Mouse (Mus musculus): ENCODE data around the gene Dnlz.
A peak's percentile ranks its signal among the peaks of the same experiment; 100 is the strongest.

The Dnlz gene

DNA sequence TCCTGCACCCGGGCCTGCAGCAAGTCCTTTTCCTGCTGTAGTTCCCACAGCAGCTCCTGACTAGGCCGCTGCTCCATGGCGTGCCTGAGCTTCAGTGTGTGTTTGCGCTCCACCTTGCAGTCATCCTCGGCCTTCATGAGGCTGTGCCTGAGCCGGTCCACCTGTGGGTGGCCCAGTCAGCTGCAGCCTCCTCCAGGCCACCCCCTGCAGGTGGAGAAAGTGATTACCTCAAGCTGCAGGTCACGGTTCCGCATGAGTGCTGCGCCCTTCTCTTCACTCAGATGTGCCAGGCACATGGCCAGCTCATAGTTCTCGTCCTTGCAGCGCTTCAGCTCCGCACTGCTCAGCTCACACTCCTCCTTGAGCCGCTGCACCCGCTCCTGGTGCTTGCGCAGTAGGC is 5.6 kb upstream of the Dnlz start:
- DNase-seq (ENCODE audit: low read depth, low spot score): no peak

DNA sequence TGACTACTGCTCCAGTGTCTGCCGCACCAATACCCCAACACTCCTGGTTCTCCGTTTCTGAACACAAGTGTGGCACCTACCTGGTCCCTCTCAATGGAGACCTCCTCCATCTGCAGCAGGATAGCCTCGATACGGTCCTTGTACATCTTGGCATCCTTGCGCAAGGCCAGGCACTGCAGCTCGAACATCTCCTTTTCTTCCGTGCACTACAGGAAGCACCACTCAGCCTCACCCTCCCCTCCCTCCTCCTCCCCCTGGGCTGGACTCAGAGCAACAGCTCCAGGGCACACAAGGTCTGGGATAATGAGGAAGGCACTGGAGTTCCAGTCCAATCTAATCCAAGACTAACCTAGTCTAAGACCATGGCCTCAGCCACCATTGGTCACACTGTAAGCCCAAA is 4.8 kb upstream of the Dnlz start:
- no peak for DNase-seq (ENCODE audit: low read depth, low spot score)

DNA sequence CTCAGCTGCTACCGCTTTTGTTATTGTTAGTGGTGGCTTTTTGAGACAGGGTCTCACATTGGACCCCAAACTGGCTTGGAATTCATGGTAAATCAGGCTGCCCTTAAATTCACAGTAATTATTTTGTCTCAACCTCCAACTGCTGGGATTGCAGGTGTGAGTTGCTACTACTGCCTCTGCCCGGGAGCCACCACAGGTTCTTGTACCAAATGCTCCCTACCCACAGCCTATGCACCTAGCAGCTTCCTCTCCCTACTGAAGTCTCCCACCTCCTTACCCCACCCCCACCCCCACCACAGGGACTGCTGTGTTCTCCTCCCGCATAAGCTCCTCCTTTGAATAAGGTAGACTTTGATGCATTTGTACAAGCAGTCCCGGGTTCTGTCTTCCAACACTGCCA is 4.3 kb upstream of the Dnlz start:
- no peak for DNase-seq (ENCODE audit: low read depth, low spot score)

DNA sequence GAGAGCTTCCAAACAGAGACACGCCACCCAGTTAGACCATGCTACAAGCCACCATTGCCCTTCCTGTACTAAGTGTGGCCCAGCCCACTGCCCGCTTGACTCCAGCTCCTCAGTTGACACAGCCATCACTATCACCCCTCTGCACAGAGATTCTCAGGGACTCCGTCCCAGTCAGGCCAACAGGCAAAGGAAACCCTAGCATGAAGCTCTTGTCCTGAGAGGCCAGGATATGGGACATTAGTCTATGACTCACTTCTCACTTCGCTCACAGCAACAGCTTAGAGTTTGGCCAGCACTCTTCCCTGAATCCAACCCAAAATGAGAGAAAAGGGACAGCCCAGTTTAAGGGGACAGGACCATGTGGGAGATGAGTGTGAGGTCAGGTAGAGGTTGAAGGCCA is 2.5 kb upstream of the Dnlz start:
- DNase-seq (ENCODE audit: low read depth, low spot score): no peak

DNA sequence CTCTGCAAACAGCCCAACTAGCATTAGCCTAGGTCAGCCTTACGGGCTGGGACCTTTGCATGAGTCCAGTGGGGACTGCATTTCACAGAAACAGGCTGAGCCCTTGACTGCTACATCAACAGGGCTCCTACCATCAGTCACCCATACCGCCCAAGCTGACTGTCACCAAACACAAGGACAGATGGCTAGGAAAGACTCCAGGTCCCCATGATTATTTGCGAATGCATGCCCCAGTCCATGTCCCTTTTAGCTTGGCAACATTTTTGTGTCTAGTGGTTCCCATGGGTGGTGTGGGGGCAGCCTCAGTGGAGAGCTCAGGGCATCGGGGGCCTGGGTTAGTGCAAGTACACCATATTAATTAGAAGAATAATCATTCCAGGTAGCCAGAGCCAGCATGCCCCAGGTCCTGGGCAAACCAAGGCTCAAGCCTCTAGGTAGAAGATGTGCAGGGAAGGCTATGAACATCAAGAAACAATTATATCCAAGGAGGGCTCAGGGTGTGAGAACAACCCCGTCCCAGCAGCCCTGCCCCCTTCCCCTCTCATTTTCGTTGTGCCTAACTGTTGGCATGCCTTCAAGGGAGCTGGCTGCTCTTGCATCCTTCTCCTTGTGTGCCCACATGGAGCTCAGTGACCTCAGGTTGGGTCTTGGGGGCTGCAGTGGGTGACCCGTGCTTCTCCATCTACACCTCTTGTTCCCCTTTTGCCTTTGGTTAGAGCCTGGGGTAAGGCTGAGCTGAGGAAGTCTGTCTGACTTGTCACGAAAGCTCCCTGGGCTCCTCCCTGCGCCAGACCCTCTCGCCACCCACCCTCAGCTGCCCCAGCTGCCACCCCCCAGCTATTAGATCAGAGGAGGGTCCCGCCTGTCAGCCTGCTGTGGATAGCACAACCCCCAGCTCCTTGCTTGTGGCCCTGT is 1.4 kb upstream of the Dnlz start:
- no peak for DNase-seq (ENCODE audit: low read depth, low spot score)

DNA sequence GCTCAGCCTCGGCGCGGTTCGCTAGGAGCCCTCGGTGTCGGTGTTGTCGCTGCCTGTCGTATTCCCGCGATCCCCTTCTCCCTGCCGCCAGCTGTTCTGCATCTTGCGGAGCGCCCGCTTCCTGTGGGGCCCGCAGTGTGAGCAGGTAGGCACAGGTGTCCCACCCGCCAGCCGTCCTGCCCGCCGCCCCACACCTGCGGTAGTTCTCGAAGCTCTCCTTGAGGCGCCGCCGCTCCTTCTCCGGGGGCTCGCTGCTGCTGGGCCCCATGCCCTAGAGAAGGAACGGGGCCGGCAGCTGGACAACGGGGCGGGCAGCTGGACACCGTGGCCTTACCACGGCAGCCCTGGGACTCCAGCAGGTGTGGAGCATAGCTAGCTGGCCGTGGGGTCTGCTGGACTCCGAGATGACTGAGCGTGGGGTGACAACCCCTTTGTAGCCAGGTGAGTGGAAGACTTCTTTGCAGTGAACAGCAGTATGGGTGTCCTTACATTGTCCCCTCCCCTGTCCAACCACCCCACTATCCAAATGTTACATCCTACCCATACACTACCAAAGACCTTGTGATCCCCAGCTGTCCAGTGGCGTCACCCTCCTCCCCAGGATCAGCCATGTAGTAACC is 491 bp upstream of the Dnlz start:
- no peak for DNase-seq (ENCODE audit: low read depth, low spot score)

DNA sequence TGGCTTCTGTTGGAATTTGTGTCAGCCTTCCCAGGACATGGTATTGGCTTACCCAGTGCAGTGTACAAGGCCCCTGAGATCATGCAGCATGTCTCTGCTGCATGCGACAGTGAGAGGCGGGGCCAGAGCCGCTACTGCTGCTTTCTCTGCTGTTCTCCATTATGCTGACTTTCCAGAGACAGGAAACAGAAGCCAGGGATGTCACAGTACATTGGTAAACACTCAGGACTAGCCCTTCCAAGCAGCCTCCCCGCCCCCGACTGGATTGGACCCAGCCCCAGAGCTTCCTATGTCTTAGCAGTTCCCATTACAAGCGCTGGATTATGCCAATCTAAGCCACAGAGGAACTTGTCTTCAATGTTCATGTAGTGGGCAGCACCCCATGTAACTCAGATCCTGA is 3.7 kb downstream of the Dnlz start:
- no peak for DNase-seq (ENCODE audit: low read depth, low spot score)

DNA sequence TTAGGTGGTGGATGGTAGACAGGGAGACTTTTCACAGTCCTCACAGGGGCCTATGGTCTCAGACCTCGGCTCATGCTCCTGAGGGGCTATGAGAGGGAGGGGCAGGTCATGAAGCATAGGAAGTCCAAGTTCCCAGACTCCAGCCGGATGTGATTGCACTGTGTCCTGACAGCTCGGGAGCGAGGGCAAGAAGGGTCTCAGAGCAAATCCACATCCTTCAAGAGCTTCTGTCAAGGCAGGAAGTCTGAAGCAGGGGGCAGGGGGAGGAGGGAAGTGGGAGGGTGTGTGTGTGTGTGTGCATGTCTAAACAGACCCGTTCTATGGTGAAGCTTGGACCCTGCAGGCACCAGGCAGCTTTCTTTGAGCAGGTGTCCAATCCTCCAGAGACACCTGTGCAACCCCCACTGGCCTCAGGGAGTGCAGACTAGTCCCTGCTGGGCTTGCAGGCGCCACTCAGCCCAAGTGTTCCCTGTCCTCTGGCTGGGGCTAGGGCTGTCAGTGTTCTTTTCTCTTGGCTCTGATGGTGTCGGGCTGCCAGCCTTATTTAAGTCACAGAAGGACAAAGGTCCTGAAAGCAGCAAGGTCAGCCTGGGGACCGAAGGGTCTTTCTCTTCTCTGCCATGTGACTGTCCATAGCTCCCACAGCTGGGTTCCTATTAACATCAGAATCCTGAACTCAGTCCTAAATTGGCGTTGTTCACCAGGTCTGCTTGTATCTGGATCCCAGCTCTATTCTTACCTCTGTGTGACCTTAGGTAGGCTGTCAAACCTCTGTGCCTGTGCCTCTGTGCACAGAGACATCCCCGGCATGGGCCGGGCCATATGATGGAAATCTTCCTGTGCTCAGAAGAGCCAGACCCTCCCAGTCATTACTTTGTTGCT is 9.1 kb downstream of the Dnlz start:
- no peak for DNase-seq (ENCODE audit: low read depth, low spot score)

DNA sequence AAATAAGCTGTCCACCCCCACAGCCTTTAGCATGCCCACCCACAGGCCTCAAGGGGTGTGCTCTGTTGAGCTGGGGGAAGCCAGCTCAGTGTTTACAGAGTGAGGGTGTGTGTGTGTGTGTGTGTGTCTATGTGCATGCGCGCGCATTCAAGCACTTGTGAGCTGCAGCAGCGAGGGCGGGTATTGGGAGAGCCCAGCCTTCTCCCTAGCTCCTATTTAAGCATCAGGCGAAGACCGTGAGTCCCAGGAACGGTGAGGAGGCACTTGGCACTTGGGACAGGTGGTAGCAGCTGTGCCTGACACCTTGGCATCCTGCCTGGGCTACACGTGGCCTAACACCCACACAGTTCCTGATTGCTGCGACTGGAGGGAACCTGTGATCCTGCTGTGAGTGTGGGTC is 9.9 kb downstream of the Dnlz start:
- no peak for DNase-seq (ENCODE audit: low read depth, low spot score)

DNA sequence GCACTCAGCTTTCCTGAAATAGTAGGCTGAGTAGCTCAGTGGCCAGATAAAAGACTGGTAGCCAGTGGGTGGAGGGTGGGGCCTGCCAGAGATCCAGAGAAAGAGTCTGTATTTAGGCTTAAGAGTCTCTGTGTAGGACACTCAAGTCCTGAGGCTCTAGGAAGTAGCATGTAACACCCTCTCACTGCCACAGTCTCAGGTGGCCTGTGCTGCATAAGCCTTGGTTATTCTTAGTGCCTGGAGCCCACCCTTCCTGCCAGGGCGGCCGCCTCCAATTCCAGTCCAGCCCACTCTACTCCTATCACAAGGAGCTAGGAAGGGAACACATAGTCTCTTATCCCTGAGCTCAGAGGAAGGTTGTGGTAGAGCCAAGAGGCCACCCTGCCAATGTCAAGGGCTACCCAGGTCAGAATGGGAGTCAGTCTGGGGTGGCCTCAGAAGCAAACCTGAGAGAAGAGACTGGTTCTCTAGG is 10.4 kb downstream of the Dnlz start:
- DNase-seq (ENCODE audit: low read depth, low spot score): no peak

DNA sequence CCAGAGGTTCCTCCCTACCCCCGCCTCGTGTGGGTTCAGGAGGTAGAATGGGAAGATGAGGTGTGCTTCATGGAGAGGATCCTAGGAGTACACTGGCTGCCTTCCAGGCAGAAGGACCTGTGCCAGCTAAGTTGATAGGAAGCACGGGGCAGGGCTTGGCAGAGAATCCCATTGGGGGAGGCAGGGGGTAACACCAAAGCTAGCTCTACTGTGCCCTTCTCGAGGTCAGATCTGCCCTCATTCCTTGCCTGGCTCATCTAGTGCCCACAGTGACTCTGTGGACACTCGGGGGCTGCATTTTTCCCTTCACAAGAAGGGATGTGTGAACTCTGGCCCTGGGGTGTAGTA is 12.7 kb downstream of the Dnlz start:
- DNase-seq (ENCODE audit: low read depth, low spot score): no peak

DNA sequence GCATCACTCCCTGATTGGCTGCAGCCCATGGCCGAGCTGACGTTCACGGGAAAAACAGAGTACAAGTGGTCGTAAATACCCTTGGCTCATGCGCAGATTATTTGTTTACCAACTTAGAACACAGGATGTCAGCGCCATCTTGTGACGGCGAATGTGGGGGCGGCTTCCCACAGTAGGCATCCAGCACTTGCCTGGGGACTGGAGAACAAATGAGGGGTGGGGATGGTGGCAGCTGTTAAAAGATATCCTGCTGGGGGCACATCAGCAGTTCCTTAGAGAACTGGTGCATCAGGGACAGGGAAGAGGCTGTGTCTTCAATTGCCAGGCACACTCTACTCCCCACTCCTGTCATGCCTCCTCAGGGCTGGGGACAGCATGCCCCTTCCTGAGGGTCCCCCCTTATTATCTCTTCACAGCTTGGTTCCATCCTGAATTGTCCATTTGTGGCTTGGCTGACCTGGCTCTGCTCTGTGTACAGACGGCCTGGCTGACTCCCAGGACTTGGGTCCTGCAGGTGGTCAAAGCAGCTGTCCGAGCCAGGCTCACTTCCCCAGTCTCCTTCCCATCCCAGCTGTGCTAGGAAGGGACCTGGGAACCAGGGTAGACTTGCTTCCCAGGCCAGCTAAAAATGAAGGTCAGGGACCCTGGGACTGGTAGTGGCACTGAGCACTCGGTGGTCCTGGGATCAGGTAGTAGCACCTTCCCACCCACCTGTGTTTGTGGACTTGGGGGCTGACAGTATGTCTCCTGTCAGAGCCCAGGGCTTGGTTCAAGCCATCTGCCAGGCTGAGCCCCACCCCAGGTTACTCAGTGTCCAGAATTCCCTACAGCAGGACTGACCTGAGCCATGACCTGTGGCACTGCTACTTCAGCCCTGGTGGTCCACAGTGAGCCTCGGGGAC is 13.4 kb downstream of the Dnlz start:
- no peak for DNase-seq (ENCODE audit: low read depth, low spot score)

DNA sequence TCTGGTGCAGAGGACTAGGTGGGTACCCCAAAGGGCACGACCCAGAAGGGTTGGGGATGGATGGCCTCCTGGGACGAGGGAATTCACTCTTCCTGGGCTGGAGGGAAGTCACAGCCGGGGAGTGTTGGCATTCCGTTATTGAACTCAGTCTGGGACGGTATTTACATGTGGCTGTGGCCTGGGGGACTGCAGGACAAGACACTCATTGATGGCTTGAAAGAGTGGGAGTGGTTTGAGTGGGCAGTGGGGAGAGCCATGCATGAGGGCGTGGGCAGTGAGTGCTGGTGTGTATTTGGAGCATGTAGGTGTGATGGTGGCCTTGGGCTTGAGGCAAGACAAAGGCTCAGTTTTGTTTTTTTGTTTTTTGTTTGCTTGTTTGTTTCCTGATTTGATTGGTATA is 21.2 kb downstream of the Dnlz start:
- no peak for DNase-seq (ENCODE audit: low read depth, low spot score)

DNA sequence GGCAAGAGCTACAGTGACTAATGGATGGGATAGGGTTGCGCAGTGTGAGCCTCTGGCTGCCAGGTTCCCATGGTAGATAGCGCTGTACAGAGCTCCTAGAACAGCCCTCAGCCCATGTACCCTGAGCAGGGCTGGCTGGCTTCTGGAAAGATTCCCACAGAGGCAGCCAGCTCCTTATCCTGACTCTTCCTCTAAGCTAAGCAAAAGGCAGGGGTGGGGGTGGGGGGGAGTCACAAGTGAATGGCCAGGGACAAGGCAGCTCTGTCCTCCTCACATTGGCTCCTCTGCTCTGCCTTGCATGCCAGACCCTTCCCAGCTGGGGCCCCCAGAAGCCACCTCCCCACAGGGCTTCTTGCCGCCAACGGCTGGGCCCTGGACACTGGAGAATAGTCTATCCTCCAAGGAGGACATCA is 21.8 kb downstream of the Dnlz start:
- DNase-seq (ENCODE audit: low read depth, low spot score): no peak

DNA sequence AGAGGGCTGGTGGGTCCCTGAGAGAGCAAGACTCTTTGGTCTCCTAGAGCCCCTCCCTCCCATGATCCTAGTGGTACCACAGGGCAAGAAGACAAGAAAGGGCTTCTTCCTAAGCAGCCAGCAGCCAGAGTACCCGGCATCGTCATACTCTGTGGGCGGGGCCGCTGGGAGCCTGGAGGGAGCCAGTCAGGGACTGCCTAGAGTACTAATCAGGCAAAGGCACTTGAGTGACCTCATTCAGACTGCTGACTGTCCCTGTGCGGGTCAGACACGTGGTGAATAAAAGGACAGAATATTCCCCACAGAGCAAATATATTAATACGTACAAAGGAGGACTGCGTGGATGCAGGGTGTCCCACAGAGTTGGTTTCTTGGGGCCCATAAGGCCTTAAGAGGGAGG is 22.5 kb downstream of the Dnlz start:
- DNase-seq (ENCODE audit: low read depth, low spot score): no peak

DNA sequence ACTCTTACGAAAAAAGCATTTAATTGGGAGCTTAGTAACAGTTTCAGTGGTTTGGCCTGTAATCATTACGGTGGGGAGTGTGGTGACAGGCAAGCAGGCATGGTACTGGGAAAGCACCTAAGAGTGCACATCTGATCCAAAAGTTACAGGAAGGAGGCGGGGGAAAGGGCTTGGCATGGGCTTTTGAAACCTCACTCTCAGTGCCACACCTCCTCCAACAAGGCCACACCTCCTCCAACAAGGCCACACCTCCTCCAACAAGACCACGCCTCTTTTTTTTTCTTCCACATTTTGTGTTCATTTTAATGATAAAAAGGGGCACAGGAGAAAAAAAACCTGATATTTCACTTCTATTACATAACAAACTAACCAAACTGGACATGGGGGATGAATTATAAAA is 24.1 kb downstream of the Dnlz start:
- no peak for DNase-seq (ENCODE audit: low read depth, low spot score)

DNA sequence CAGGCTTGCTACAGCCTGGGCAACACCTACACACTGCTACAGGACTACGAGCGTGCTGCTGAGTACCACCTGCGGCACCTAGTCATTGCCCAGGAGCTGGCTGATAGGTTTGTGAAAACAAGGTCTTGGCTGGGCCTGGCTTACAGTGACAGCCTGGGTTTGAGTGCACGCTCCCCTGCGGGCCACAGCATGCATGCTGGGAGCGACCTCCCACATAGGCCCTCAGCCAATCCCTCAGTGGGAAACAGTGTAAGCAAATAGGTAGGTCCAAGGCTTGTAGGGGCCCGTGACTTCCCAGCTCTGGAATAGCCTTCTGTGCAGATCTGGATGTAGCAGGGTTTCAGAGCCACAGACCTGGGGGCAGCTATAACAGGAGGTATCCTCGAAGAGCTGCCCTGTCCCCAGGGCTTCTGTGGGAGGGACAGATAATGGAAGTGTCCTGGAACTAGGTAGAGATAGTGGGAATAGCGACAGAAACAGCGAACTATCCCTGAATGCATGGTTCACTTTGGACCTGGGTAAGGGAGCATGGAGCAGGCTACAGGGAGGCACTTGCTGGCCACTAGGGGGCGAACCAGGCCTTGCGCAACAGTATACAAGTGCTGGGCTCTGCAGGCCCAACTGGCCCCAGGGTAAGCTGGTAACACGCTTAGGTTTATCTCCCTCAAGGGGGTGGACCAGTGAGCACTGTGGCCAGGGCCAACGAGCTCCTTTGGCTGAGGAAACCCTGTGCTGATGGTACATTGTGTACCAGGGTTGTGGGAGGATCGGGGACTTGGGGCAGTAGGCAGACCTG is 26.3 kb downstream of the Dnlz start:
- peak; percentile 76 for DNase-seq (ENCODE audit: low read depth, low spot score)

DNA sequence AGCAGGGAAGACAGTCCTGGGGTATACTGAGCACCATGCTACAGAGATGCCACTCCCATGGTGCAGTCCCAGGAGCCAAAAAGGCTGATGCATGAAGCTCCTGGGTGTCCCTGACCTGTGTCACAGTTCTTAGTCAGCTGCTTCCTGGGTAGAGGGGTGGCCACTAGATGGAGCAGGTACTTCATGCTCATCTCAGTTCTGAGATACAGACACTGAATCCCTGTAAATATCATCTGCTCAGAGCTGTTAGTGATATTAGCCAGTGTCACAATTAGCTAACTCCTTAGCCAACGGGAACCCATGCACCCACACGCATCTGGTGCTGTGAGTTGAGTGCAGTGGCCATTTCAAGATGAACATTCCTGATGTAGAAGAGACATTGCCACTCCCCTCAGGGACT is 27.0 kb downstream of the Dnlz start:
- no peak for DNase-seq (ENCODE audit: low read depth, low spot score)

DNA sequence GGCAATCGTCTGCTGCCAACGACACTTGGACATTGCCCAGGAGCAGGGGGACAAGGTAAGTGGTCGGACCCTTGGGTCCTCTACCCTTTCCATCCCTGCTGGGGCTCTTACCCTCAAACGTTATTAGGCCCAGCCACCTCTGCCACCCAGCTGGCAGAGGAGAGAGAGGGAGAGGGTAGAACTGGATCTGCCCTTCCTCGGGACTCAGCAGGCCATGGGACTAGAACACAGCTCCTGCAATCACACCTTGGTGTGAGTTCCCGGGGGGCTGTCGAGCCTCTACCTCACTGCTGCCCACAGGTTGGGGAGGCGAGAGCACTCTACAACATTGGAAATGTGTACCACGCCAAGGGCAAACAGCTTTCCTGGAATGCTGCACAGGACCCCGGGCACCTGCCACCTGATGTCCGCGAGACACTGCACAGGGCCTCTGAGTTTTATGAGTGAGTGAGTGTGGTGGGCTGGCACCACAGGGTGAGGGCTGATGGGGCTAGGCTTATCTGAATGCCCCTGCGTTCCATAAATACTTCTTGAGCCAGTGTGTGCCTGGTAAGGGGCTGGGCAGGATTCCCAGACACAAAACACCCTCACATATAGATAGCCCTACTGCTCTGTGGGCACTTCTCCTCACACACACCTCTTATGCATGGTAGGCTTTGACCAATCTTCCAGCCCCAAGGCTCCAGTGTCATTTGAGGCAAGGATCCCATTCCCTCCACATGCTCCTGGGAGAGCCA is 28.2 kb downstream of the Dnlz start:
- DNase-seq (ENCODE audit: low read depth, low spot score): no peak
